Mouse (Mus musculus) cortical plate, adult 2 months (tissue): ENCODE measurements at regions not wholly inside any gene's neighbourhood (a gene's known extent, or its start where the extent isn't known, plus 50 kb on each side); places are given as distances from the start of the nearest gene placed in this dataset.

Experiments used
- CTCF ChIP-seq: fragments of 200-500 bp; IDR thresholded peaks from 2 replicates; pipeline ENCODE4 v1.5.1; 2011; ENCODE audit warnings: mild to moderate bottlenecking, control low read depth, low read length; ENCODE audit not compliant: insufficient read depth; ENCODE audit errors: extremely low read depth
- POLR2A ChIP-seq: fragments of 200-500 bp; IDR thresholded peaks from 2 replicates; pipeline ENCODE4 v1.6.1; 2011; ENCODE audit warnings: mild to moderate bottlenecking, low read length, control low read depth; ENCODE audit not compliant: insufficient read depth; ENCODE audit errors: extremely low read depth

- no peak for TF ChIP-seq POLR2A
- TF ChIP-seq CTCF, result peak; percentile 20; the same call in 1 of the 2 replicates
These were observed 72.7 kb upstream of the Fgf10 start for GRCm38 (mm10) chr13:118596856-118597255.
